Mouse (Mus musculus): ENCODE measurements at regions not wholly inside any gene's neighbourhood (a gene's known extent, or its start where the extent isn't known, plus 50 kb on each side); places are given as distances from the start of the nearest gene placed in this dataset.

DNA sequence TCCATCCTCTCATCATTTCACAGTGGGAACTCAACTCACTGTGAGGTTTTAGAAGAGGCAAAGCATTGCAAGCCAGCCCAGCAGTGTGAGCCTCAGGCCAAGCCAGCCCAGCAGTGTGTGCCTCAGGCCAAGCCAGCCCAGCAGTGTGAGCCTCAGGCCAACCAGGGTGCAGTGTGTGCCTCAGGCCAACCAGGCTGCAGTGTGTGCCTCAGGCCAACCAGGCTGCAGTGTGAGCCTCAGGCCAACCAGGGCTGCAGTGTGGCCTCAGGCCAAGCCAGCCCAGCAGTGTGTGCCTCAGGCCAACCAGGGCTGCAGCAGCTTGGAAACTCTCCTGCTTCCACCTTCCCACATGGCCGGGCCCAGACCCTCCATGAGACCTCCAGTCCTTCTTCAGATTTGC lies 227.1 kb upstream of the Zmiz1 start:
- TF ChIP-seq CTCF (IDR thresholded peaks at IDR 0.05; ENCODE audit: insufficient read depth, low read depth, low read length) (no peak), POLR2A (IDR thresholded peaks at IDR 0.05; ENCODE audit: insufficient read depth, low read depth, low read length) (no peak)

Data from olfactory bulb, adult 2 months (tissue).